Mouse (Mus musculus) CH12.LX (cell line): ENCODE data around the gene Plekhg3. TPM values are rescaled to one million over a fixed set of nuclear protein-coding genes. Genes with fewer than 3 reads are reported as not detected.

ENCODE experiments used
- DNase-seq: peaks from one replicate; pipeline ENCODE4 v3.0.0-alpha.2; 2013; ENCODE audit errors: extremely low read depth
- H3K27ac ChIP-seq: 2 replicates; pipeline ENCODE4 v1.5.1; 2012; ENCODE audit warnings: low read depth, mild to moderate bottlenecking, control low read depth, moderate library complexity; ENCODE audit not compliant: insufficient read depth
- H3K27me3 ChIP-seq: replicated peaks from 2 replicates; pipeline ENCODE3; 2012; ENCODE audit warnings: inconsistent platforms
- H3K36me3 ChIP-seq, 2 experiments: replicated peaks in 1 of 2; 2 replicates each; pipeline versions ENCODE3 to v1.6.1; 2012; ENCODE audit warnings: inconsistent platforms in 1 of 2, low read length in 1 of 2, mild to moderate bottlenecking in 1 of 2, mixed read lengths in 1 of 2, moderate library complexity in 1 of 2; ENCODE audit not compliant: control insufficient read depth in 1 of 2, insufficient read depth in 1 of 2
- H3K4me1 ChIP-seq, 2 experiments: 2 replicates each; pipeline ENCODE4 v1.6.1; 2012; ENCODE audit warnings: inconsistent platforms in 1 of 2, moderate library complexity in 1 of 2; ENCODE audit not compliant: insufficient read depth in 2 of 2, control insufficient read depth in 1 of 2
- H3K4me2 ChIP-seq: 2 replicates; pipeline ENCODE4 v1.6.1; 2012; ENCODE audit warnings: low read depth, mild to moderate bottlenecking, control low read depth; ENCODE audit not compliant: poor library complexity, insufficient read depth, severe bottlenecking
- H3K4me3 ChIP-seq, 3 experiments: fragments of 150-350 bp in 1 of 3; sonication (generic) in 1 of 3; replicated peaks in 1 of 3; 2 replicates each; pipeline versions ENCODE3 to v1.5.1; 2011 to 2012; ENCODE audit warnings: low read depth in 2 of 3, low read length in 2 of 3, mild to moderate bottlenecking in 2 of 3, moderate library complexity in 2 of 3, control low read depth in 1 of 3, improper control_type of control experiment in 1 of 3, inconsistent platforms in 1 of 3, mixed read lengths in 1 of 3; ENCODE audit not compliant: poor library complexity in 1 of 3
- H3K79me2 ChIP-seq: replicated peaks from 2 replicates; pipeline ENCODE4 v1.6.1; 2012; ENCODE audit warnings: mild to moderate bottlenecking, moderate library complexity; ENCODE audit not compliant: control insufficient read depth, poor library complexity, insufficient read depth, severe bottlenecking; ENCODE audit errors: extremely low read depth
- H3K9ac ChIP-seq: 2 replicates; pipeline ENCODE4 v1.6.1; 2012; ENCODE audit warnings: low read depth, mild to moderate bottlenecking, control low read depth, moderate library complexity; ENCODE audit not compliant: insufficient read depth
- H3K9me3 ChIP-seq: replicated peaks from 2 replicates; pipeline ENCODE3; 2012; ENCODE audit warnings: low read length, inconsistent platforms, mixed read lengths
- BHLHE40 ChIP-seq: IDR thresholded peaks from 2 replicates; pipeline ENCODE4 v1.6.1; 2011; ENCODE audit warnings: mild to moderate bottlenecking, low read depth, low read length, improper control_type of control experiment
- CHD1 ChIP-seq: IDR thresholded peaks from 2 replicates; pipeline ENCODE4 v1.6.1; 2012; ENCODE audit warnings: low read depth, low read length, improper control_type of control experiment, inconsistent platforms
- CHD2 ChIP-seq: IDR thresholded peaks from 2 replicates; pipeline ENCODE4 v1.6.1; 2011; ENCODE audit warnings: low read length, improper control_type of control experiment
- CTCF ChIP-seq, 2 experiments: IDR thresholded peaks in 1 of 2; conservative IDR thresholded peaks in 1 of 2; 2 replicates each; pipeline ENCODE4 v1.5.1; 2011 to 2012; ENCODE audit warnings: low read depth in 2 of 2, low read length in 2 of 2, improper control_type of control experiment in 1 of 2, inconsistent platforms in 1 of 2, mild to moderate bottlenecking in 1 of 2, moderate library complexity in 1 of 2
- E2F4 ChIP-seq: IDR thresholded peaks from 2 replicates; pipeline ENCODE4 v1.6.1; 2011; ENCODE audit warnings: low read depth, low read length, improper control_type of control experiment; ENCODE audit not compliant: insufficient replicate concordance
- ELF1 ChIP-seq: IDR thresholded peaks from 2 replicates; pipeline ENCODE4 v1.6.1; 2014; ENCODE audit warnings: low read depth, mild to moderate bottlenecking, inconsistent platforms, low read length, improper control_type of control experiment
- EP300 ChIP-seq: IDR thresholded peaks from 2 replicates; pipeline ENCODE4 v1.6.1; 2011; ENCODE audit warnings: low read length, improper control_type of control experiment
- ETS1 ChIP-seq: conservative IDR thresholded peaks from 2 replicates; pipeline ENCODE4 v1.6.1; 2012; ENCODE audit warnings: low read depth, mild to moderate bottlenecking, inconsistent platforms, low read length, improper control_type of control experiment, moderate library complexity
- GABPA ChIP-seq: IDR thresholded peaks from 2 replicates; pipeline ENCODE4 v1.6.1; 2012; ENCODE audit warnings: low read depth, low read length, improper control_type of control experiment, inconsistent platforms; ENCODE audit not compliant: insufficient replicate concordance
- HCFC1 ChIP-seq: IDR thresholded peaks from 2 replicates; pipeline ENCODE4 v1.6.1; 2012; ENCODE audit warnings: low read depth, mild to moderate bottlenecking, inconsistent platforms, low read length, improper control_type of control experiment
- IRF4 ChIP-seq: IDR thresholded peaks from 2 replicates; pipeline ENCODE4 v1.6.1; 2014; ENCODE audit warnings: low read depth, mild to moderate bottlenecking, inconsistent platforms, low read length, improper control_type of control experiment
- JUN ChIP-seq: IDR thresholded peaks from 2 replicates; pipeline ENCODE4 v1.6.1; 2011; ENCODE audit warnings: low read depth, mild to moderate bottlenecking, low read length, improper control_type of control experiment, moderate library complexity; ENCODE audit not compliant: insufficient read depth
- JUND ChIP-seq: conservative IDR thresholded peaks from 2 replicates; pipeline ENCODE4 v1.6.1; 2011; ENCODE audit warnings: low read depth, low read length, improper control_type of control experiment
- KAT2A ChIP-seq: IDR thresholded peaks from 2 replicates; pipeline ENCODE4 v1.6.1; 2012; ENCODE audit warnings: low read length, improper control_type of control experiment, inconsistent platforms; ENCODE audit not compliant: insufficient replicate concordance
- MAFK ChIP-seq: IDR thresholded peaks from 2 replicates; pipeline ENCODE4 v1.6.1; 2011; ENCODE audit warnings: low read length, improper control_type of control experiment; ENCODE audit not compliant: insufficient replicate concordance
- MAX ChIP-seq: IDR thresholded peaks from 2 replicates; pipeline ENCODE4 v1.6.1; 2011; ENCODE audit warnings: low read length, improper control_type of control experiment
- MAZ ChIP-seq: IDR thresholded peaks from 2 replicates; pipeline ENCODE4 v1.6.1; 2012; ENCODE audit warnings: low read depth, mild to moderate bottlenecking, inconsistent platforms, low read length, improper control_type of control experiment, moderate library complexity
- MEF2A ChIP-seq: IDR thresholded peaks from 2 replicates; pipeline ENCODE4 v1.6.1; 2014; ENCODE audit warnings: low read depth, mild to moderate bottlenecking, inconsistent platforms, low read length, improper control_type of control experiment, borderline replicate concordance
- MXI1 ChIP-seq: IDR thresholded peaks from 2 replicates; pipeline ENCODE4 v1.6.1; 2011; ENCODE audit warnings: mild to moderate bottlenecking, low read depth, low read length, improper control_type of control experiment
- MYC ChIP-seq: IDR thresholded peaks from 2 replicates; pipeline ENCODE4 v1.6.1; 2011; ENCODE audit warnings: low read depth, mild to moderate bottlenecking, improper control_type of control experiment, low read length
- NELFE ChIP-seq: IDR thresholded peaks from 2 replicates; pipeline ENCODE4 v1.6.1; 2011; ENCODE audit warnings: low read depth, low read length, improper control_type of control experiment
- NRF1 ChIP-seq: IDR thresholded peaks from 2 replicates; pipeline ENCODE4 v1.6.1; 2014; ENCODE audit warnings: low read depth, mild to moderate bottlenecking, inconsistent platforms, low read length, improper control_type of control experiment, moderate library complexity
- PAX5 ChIP-seq: IDR thresholded peaks from 2 replicates; pipeline ENCODE4 v1.6.1; 2012; ENCODE audit warnings: low read length, inconsistent platforms, mixed read lengths
- POLR2A ChIP-seq: IDR thresholded peaks from 2 replicates; pipeline ENCODE4 v1.6.1; 2011; ENCODE audit warnings: low read depth, mild to moderate bottlenecking, improper control_type of control experiment, low read length
- POLR2AphosphoS2 ChIP-seq: IDR thresholded peaks from 2 replicates; pipeline ENCODE4 v1.6.1; 2011; ENCODE audit warnings: low read depth, low read length, improper control_type of control experiment
- RAD21 ChIP-seq: IDR thresholded peaks from 2 replicates; pipeline ENCODE4 v1.6.1; 2011; ENCODE audit warnings: low read depth, mild to moderate bottlenecking, low read length, improper control_type of control experiment, moderate library complexity
- RCOR1 ChIP-seq: conservative IDR thresholded peaks from 2 replicates; pipeline ENCODE4 v1.6.1; 2012; ENCODE audit warnings: low read depth, mild to moderate bottlenecking, inconsistent platforms, low read length, improper control_type of control experiment
- SIN3A ChIP-seq: IDR thresholded peaks from 2 replicates; pipeline ENCODE4 v1.6.1; 2012; ENCODE audit warnings: low read length, improper control_type of control experiment, inconsistent platforms
- SMC3 ChIP-seq: IDR thresholded peaks from 2 replicates; pipeline ENCODE4 v1.6.1; 2011; ENCODE audit warnings: low read depth, low read length, improper control_type of control experiment
- TBP ChIP-seq: conservative IDR thresholded peaks from 2 replicates; pipeline ENCODE4 v1.6.1; 2011; ENCODE audit warnings: low read depth, low read length, improper control_type of control experiment
- TCF12 ChIP-seq: IDR thresholded peaks from 2 replicates; pipeline ENCODE4 v1.6.1; 2014; ENCODE audit warnings: low read depth, mild to moderate bottlenecking, inconsistent platforms, low read length, improper control_type of control experiment
- UBTF ChIP-seq: IDR thresholded peaks from 2 replicates; pipeline ENCODE4 v1.6.1; 2012; ENCODE audit warnings: low read depth, mild to moderate bottlenecking, inconsistent platforms, low read length, improper control_type of control experiment, moderate library complexity
- USF1 ChIP-seq: IDR thresholded peaks from 2 replicates; pipeline ENCODE4 v1.6.1; 2014; ENCODE audit warnings: low read depth, mild to moderate bottlenecking, inconsistent platforms, low read length, improper control_type of control experiment
- USF2 ChIP-seq: conservative IDR thresholded peaks from 2 replicates; pipeline ENCODE4 v1.6.1; 2011; ENCODE audit warnings: low read depth, low read length, improper control_type of control experiment
- ZC3H11A ChIP-seq: IDR thresholded peaks from 2 replicates; pipeline ENCODE4 v1.6.1; 2012; ENCODE audit warnings: low read depth, mild to moderate bottlenecking, inconsistent platforms, low read length, improper control_type of control experiment
- ZKSCAN1 ChIP-seq: IDR thresholded peaks from 2 replicates; pipeline ENCODE4 v1.6.1; 2012; ENCODE audit warnings: low read depth, inconsistent platforms, low read length, improper control_type of control experiment, borderline replicate concordance
- ZMIZ1 ChIP-seq: IDR thresholded peaks from 2 replicates; pipeline ENCODE4 v1.6.1; 2012; ENCODE audit warnings: low read depth, mild to moderate bottlenecking, inconsistent platforms, low read length, improper control_type of control experiment
- ZNF384 ChIP-seq: IDR thresholded peaks from 2 replicates; pipeline ENCODE4 v1.6.1; 2012; ENCODE audit warnings: low read depth, low read length, improper control_type of control experiment, inconsistent platforms
- dilution Hi-C: fragments of 300-500 bp; cut with MboI; formaldehyde crosslinking; loops from 2 replicates; pipeline ENCODE4 v1.14.3; 2020; ENCODE audit warnings: low sequenced_read_pairs; ENCODE audit not compliant: extremely low pct_unique_long_range_greater_than_20kb, extremely low pct_ligation_motif_present
- in situ Hi-C: fragments of 300-500 bp; cut with MboI; formaldehyde crosslinking; loops from 3 replicates; pipeline ENCODE4 v1.14.3; 2019; ENCODE audit warnings: low sequenced_read_pairs, low pct_ligation_motif_present, low pct_unique_long_range_greater_than_20kb, mixed read lengths
- polyA plus RNA-seq: library from polyadenylated mRNA; unstranded; fragments of >175 nt; gene quantifications from 2 replicates; pipeline ENCODE4 v1.2.1, GENCODE M21; 2012; ENCODE audit warnings: low read depth; ENCODE audit not compliant: insufficient read length
- total RNA-seq, 2 experiments: library from RNA; depleted of rRNA; stranded (reverse); fragments of 300-350 nt in 1 of 2; fragments of >200 nt in 1 of 2; gene quantifications; 2 replicates each; pipeline ENCODE4 v1.2.3; 2012 to 2014

The Plekhg3 gene
- total and polyA plus RNA-seq, 3 experiments, result 0.04 to 6.1 (median 0.27) TPM

- Histone ChIP-seq H3K79me2 (peaks cover 4% of the 10 kb centered on the region; the same call in 1 of the 2 replicates), H3K27ac (peak overlapping the region; percentile 79; the same call in 1 of the 2 replicates), H3K27me3 (peaks cover 38% of the 10 kb centered on the region), H3K4me2 (peak overlapping the region; percentile 95), H3K36me3 (no peaks in the 10 kb centered on the region), H3K9me3 (peaks cover 2% of the 10 kb centered on the region), H3K4me3 (no peak overlapping the region), H3K9ac (peak overlapping the region; percentile 66), H3K4me1 (peaks cover 9 to 44% of the 10 kb centered on the region in 2 experiments)
- dilution Hi-C loops (no loop called here), in situ Hi-C loops (no loop called here)
- no peak for TF ChIP-seq ZMIZ1
- TF ChIP-seq MEF2A, result peak; percentile 77; the same call in 1 of the 2 replicates
- TF ChIP-seq NRF1, result no peak
- 0 out of 2 replicates have a peak, but pooled peaks have one; percentile 41 for TF ChIP-seq TBP
- TF ChIP-seq RAD21, result no peak
- TF ChIP-seq CHD2, result peak; percentile 54; the same call in 1 of the 2 replicates
- no peak for TF ChIP-seq CTCF (conservative IDR thresholded peaks at IDR 0.05 in 1 of 2, IDR thresholded peaks at IDR 0.05 in 1 of 2; ENCODE audit: low read depth in 2 of 2, low read length in 2 of 2)
- TF ChIP-seq NELFE, result 0 out of 2 replicates have a peak, but pooled peaks have one; percentile 5
- TF ChIP-seq ZC3H11A, result no peak
- peak; percentile 78; the same call in 1 of the 2 replicates for TF ChIP-seq ELF1
- TF ChIP-seq ZKSCAN1, result no peak
- TF ChIP-seq CHD1, result no peak
- TF ChIP-seq MAX, result no peak; the same call in none of the 2 replicates
- no peak for TF ChIP-seq PAX5
- TF ChIP-seq MAFK, result peak; percentile 72; the same call in 1 of the 2 replicates
- peak; percentile 55 for TF ChIP-seq HCFC1
- no peak for TF ChIP-seq JUN
- TF ChIP-seq POLR2AphosphoS2, result no peak
- TF ChIP-seq TCF12, result peak; percentile 87
- peak; percentile 94 for TF ChIP-seq IRF4
- no peak for TF ChIP-seq GABPA
- TF ChIP-seq POLR2A, result peak; percentile 51; the same call in 1 of the 2 replicates
- TF ChIP-seq SIN3A, result peak; percentile 84
- peak; percentile 88 for TF ChIP-seq ETS1
- no peak for TF ChIP-seq USF2
- TF ChIP-seq KAT2A, result no peak
- TF ChIP-seq MYC, result peak; percentile 36; the same call in 1 of the 2 replicates
- TF ChIP-seq ZNF384, result no peak
- peak; percentile 88 for TF ChIP-seq EP300
- TF ChIP-seq BHLHE40, result peak; percentile 96
- TF ChIP-seq E2F4, result no peak
- no peak for TF ChIP-seq USF1
- no peak for TF ChIP-seq SMC3
- no peak for TF ChIP-seq JUND
- peak; percentile 57; the same call in 1 of the 2 replicates for TF ChIP-seq MXI1
- TF ChIP-seq UBTF, result no peak
- TF ChIP-seq RCOR1, result peak; percentile 69
- peak; percentile 93 for TF ChIP-seq MAZ
- DNase-seq, result peak; percentile 85
Measured at GRCm38 (mm10) chr12:76537434-76537833, 6.7 kb downstream of the Plekhg3 start.
